Mouse (Mus musculus) neural tube, embryonic 10.5 days (tissue): ENCODE results near the gene Zfp280b.
"Not testable (repeated sequence)": the region's sequence is repeated elsewhere in the genome, so short reads cannot be mapped to it uniquely, and the experiment has no call there.

Source experiments
- DNase-seq: peaks from one replicate; pipeline ENCODE4 v3.0.0-alpha.2; 2017; ENCODE audit warnings: low spot score; ENCODE audit errors: extremely low spot score

Zfp280b gene

DNA sequence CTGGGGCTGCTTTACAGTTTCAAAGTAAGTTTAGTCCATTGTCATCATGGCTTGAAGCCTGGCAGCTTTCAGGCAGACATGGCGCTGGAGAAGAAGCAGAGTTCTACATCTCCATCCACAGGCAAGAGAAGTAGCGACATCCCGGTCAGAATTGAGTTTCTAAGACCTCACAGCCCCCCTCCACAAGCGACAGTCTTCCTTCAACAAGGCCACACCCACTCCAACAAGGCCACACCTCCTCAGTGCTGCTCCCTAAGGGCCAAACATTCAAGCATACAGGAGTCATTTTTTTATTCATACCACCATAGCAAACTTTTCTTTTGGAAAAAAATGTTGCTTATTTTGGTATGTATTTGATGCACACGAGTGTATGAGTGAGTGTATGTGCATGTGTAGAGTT is 2.0 kb upstream of the Zfp280b start:
- DNase-seq = no peak

DNA sequence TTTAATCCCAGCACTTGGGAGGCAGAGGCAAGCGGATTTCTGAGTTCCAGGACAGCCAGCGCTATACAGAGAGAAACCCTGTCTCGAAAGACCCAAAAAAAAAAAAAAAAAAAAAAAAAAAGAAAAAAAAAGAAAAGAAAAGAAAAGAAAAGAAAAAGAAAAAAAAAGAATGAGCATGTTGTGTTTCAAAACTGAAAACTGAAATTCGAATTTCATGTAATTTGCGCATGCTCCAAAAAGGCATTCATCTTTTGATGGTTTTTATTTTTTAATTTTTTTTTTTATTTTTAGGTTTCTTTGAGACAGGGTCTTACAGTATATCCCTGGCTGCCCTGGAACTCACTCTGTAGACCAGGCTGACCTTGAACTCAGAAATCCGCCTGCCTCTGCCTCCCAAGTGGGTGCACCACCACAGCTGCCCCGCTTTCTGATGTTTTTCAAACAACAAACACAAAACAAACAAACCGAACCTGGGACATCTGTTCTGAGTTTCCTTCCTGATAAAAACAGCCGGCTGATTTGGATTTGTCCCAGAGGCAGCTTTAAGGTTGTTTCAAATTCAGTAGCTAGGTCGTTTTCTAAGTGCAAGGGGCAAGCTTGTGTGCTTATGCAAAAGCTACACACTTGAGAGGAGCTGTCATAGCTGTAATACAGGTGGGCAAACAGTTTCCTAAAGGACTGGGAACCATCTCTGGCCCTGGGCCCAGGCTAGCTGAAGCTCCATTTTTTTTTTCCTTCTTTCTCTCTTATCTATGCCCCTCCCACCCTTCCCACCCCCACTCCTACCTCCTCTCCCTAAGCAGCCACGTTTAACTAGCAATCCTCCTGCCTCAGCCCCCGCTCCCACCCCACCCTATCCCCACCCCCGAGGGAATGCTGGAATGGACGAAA is 694 bp upstream of the Zfp280b start:
- DNase-seq = peak; percentile 20

DNA sequence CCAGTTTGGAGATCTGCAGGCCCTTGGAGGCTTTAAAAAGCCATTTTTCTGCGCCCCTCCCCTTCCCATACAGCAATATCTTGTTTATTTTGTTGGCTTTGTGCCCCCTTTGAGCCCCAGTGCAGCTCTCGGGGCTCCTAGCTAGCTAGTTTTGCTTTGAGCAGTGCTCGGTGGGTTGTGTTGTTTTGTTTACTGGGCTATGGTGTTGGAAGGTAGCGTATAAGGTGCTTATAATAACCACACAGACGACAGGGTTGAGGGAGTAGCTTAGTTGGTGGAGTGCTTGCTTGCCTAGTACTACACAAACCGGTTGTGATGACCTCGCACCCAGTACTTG is 637 bp downstream of the Zfp280b start:
- DNase-seq = no peak

DNA sequence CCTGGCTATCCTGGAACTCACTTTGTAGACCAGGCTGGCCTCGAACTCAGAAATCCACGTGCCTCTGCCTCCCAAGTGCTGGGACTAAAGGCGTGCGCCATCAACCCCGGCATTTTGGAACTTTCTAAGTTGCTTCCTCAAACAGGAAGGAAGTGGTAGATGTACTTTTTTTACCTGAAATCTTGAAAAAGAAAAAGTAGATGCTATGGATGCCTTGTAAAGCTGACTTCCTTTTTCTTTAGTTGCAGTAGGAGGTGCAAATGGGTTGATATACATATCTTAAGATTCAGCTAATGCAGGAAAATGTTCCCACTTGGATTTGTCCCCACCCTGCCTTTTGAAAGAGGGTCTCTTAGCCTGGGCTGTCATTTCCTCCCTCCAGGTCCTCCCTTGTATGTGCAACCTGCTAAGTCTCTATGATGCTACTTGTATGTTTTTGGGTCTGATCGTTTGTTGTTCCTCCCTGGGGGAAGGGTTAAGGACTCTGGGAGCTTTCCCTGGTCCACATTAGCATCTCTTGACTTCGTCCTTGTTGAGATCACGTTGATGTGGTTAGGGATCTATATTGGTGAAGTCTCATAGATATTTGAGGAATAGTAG is 1.7 kb downstream of the Zfp280b start:
- DNase-seq = no peak

DNA sequence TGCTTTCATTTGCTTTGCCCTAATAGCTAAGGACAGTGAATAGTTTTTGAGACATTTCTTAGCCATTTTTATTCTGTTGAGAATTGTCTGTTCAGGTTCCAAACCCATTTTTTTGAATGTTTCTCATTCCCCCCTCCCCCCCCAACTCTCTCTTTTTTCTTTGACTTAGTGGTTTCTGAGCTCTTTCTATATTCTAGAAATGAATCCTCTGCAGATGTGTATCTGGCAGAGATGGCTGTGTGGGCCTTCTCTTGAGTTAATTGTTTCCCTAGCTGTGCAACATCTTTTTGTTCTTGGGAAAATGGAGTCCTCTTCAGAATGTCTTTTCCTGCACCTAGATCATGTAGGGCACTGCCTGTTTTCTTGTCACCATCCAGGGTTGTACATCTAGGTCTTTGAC is 2.8 kb downstream of the Zfp280b start:
- DNase-seq = no peak

DNA sequence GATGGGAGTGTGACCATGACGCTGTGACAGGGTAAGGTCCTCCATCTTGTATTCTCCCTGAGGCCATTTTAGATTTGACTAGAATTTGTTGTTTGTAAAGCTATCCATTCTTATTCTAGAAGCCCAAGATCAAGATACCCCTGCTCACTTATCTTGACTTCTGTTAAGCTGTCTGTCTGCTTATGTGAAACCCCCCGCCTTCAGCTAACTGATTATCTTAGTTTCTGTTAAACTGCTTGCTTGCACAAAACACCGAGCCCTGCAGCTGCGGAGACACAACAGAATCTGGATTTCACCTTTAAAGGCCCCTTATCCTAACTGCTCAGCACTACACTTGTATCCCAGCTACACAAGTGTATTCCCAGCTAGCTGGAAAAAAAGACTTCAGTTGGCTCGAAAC is 4.5 kb downstream of the Zfp280b start:
- DNase-seq = no peak

DNA sequence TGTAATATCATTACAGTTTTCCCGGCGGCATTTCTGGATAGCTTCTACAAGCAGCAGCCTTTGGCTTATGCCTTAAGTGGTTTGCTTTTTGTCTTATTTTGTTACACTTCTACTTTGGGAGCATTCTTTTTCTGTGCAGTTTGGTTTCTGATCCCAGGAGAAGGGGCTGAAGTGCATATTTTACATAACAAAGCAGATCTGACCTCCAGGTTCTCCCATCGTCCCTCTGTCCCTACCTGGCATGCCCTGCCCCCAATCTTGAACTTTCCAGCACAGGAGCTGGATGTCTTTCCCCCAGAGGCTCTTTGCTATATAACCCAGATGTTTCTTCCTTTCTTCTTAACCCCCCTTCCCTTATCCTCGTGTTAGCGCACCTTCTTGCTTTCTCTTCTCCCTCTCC is 12.9 kb downstream of the Zfp280b start:
- DNase-seq = no peak

DNA sequence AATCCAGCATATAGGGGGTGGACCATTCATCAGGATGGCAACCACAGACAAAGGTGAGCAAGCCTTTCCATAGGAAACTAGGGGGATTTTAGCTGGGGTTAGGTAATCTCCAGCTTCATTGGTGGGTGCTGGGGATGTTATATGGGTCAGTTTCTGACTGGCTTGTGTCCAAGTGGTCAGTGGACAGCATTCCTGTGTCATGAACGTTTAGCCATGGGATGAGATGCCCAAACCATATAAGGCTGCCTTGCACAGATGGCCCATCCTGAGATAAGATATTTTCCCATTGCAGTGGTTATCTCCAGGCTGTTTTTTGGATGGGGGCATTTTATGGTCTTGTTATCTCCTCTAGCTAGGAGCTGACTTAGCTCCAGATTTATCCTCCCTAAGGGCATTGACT is 14.3 kb downstream of the Zfp280b start:
- DNase-seq = no peak

DNA sequence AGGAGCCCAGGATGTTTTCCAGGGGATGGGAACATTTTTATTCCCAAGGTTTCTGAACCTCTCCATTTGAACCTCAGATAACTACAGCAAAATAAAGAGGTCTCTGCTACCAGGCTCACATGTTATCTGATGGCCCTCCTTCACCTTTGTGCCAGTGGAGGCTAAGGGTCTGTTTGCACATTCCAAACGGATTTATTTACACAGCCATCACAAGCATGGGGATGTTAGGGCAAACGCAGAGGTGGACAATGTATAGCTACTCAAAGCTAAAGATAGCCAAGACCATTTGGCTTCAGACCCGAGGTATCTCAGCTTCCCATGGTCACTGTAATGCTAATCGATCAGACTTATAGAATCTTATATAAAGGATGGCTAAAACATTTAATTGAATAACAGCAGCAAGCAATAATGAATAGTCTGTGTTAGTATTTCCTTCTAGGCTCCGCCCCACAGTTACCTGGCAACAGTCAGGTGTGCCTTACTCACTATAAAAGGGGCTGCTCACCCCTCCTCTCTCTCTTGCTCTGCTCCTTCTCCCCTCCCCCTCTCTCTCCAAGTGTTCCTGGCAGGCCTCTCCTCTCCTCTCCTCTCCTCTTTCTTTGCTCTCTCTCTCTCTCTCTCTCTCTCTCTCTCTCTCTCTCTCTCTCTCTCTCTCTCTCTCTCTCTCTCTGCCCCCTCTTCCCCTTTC is 14.9 kb downstream of the Zfp280b start:
- DNase-seq = no peak

DNA sequence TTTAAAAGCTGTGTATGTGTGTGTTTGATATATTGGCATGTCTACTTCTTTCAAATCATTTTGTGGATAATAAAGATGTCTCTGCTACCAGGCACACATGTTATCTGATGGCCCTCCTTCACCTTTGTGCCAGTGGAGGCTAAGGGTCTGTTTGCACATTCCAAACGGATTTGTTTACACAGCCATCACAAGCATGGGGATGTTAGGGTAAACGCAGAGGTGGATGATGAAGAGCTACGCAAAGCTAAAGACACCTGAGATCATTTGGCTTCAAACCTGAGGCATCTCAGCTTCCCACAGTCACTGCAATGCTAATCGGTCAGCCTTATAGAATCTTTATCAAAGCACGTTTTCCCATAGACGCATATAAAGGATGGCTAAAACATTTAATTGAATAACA is 16.5 kb downstream of the Zfp280b start:
- no peak for DNase-seq

DNA sequence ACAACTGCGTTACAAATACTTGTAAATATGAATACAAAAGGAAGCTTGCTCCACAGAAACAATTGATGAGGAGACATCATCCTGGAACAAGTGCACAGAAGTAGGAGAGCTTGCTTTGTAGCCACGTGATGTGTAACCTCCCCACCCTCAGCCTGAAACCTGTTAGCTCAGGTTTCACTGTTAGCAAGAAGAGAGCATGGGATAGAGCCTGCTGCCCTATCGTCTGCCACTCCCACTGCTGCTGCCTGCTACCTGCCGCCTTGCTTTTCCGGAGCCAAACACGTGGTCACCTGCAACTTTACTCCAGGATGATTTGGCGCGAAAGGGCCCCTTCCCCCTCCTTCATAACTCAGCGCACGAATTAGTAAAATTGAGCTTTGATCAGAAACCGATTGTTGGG is 19.4 kb downstream of the Zfp280b start:
- no peak for DNase-seq

DNA sequence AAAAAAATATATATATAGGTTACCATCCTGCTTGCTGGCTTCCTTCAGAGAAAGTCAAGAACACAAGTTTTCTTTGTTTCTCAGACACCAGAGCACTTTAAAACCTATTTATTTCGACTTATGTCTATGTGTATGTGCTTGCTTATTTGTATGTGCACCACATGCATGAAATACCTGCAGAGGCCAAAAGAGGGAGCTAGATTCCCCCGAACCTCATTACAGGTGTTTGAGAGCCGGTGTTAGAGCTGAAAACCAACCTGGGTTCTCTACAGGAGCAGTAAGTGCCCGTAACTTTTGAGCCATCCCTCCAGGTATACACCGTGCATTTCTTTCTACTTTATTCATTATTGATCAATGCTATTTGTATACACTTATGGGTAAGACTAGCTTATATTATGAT is 30.0 kb downstream of the Zfp280b start:
- DNase-seq = no peak

DNA sequence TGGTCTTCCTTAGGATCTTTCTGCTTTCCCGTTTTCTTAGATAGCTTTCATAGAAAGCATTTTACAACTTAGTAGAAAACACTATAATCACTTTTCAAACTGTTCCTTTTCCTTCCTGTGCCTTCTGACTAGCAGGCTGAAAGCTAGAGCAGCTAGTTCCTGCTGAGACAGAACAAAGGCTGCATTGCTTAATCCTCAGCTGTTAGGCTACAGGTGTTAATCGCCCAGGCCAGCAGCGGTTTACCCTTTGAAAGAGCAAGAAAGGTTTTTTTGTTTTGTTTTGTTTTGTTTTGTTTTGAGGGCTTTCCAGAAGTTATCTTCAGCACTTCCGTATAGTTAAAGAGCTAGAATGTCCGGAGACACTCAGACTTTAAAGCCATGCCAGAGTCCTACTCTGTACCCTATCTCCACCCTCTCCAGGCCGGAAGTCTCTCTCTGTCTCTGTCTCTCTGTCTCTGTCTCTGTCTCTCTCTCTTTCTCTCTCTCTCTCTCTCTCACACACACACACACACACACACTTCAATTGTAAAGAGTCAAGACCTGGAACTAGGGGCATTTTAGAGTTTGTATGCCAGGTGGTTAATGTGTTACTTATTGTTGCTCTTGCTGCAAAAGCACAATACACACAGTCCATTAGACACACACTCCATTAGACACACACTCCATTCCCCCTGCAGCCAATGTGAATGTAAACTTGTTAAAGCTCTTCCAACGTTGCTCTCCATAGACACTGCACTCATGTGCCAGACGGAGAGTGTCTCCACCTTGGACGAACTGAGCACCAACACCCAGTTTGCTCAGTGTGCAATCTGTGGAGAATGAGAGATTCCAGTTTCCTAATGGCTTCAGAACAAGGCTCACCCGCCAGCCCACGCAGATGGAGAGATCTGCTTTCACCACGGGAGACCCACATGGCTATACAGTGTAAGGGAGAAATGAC is 35.5 kb downstream of the Zfp280b start:
- DNase-seq = no peak

DNA sequence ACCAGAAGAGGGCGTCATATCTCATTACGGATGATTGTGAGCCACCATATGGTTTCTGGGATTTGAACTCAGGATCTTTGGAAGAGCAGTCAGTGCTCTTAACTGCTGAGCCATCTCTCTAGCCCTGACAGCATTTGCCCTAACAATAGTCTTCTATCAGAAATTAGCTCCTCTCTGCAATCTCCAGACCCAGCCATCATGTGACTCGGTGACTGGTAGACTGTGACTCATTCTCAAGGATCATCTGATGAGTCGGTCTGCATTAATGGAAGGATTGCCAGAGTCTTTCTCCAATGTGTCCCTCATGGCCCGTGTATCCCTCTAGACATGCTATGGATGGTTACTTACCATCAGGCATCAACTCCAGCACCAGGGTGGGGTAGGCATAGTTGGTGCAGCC is 39.6 kb downstream of the Zfp280b start:
- not testable (repeated sequence) for DNase-seq

DNA sequence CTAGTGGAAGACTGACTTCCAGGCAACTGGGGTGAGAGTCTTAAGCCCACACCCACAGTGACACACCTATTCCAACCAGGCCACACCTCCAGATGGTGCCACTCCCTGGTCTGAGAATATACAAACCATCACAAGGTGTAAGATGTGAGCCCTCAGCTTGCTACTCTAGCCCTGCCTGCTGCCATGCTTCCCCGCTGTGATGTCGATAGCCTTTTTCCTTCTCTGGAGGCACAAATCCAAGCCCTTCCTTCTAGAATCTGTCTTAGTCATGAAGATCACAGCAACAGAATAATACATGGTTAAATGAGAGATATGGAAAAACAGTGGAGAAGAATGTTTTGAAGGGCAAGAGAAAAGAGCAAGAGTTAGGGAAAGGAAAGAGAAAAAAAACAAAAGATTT is 44.6 kb downstream of the Zfp280b start:
- not testable (repeated sequence) for DNase-seq
